Mouse (Mus musculus): ENCODE measurements around the gene Zbtb48. TPM values are rescaled to one million over a fixed set of nuclear protein-coding genes. Genes with fewer than 3 reads are reported as not detected.
A peak's percentile ranks its signal among the peaks of the same experiment; 100 is the strongest.

The Zbtb48 gene
- total and polyA plus RNA-seq, 3 experiments, result 12.1 to 21.4 TPM; not detected in 1

GRCm38 (mm10) chr4:152002063-152002462 is 25.4 kb downstream of the Zbtb48 start:
- no peak for DNase-seq (ENCODE audit: low read depth, low spot score)
- H3K36me3 ChIP-seq (ENCODE audit: control insufficient read depth in 1 of 2, insufficient read depth in 2 of 2, low read length in 2 of 2), result peaks cover 0 to 14% of the 10 kb centered on the region in 2 experiments; a peak in 2 of 4 replicates
- peaks cover 5 to 19% of the 10 kb centered on the region in 2 experiments for H3K4me1 ChIP-seq (ENCODE audit: control insufficient read depth in 1 of 2, insufficient read depth in 2 of 2, low read length in 2 of 2)
- H3K9ac ChIP-seq (ENCODE audit: control insufficient read depth, low read depth, low read length, poor library complexity, severe bottlenecking), result no peak overlapping the region
- no peaks in the 10 kb centered on the region for H3K27me3 ChIP-seq (ENCODE audit: control insufficient read depth in 1 of 2, insufficient read depth in 2 of 2, low read length in 2 of 2)
- TF ChIP-seq MAZ (IDR thresholded peaks at IDR 0.05; ENCODE audit: low read depth, low read length) (no peak), HCFC1 (IDR thresholded peaks at IDR 0.05; ENCODE audit: low read depth, low read length) (no peak), SIN3A (IDR thresholded peaks at IDR 0.05; ENCODE audit: low read length) (no peak), CHD2 (IDR thresholded peaks at IDR 0.05; ENCODE audit: low read length) (no peak), GATA1 (IDR thresholded peaks at IDR 0.05; ENCODE audit: low read depth, low read length) (no peak), MYC (IDR thresholded peaks at IDR 0.05; ENCODE audit: low read depth, low read length) (no peak), ETS1 (IDR thresholded peaks at IDR 0.05; ENCODE audit: low read depth, low read length) (no peak), POLR2AphosphoS2 (IDR thresholded peaks at IDR 0.05; ENCODE audit: low read length) (no peak), MEF2A (IDR thresholded peaks at IDR 0.05; ENCODE audit: extremely low read depth, insufficient replicate concordance, low read depth, low read length, poor library complexity, severe bottlenecking) (no peak), TCF12 (IDR thresholded peaks at IDR 0.05; ENCODE audit: low read depth, low read length) (no peak), EP300 (IDR thresholded peaks at IDR 0.05; ENCODE audit: low read depth in 1 of 2, low read length in 2 of 2) (no peak), MAFK (IDR thresholded peaks at IDR 0.05; ENCODE audit: borderline replicate concordance, low read depth, low read length) (no peak), POLR2AphosphoS5 (IDR thresholded peaks at IDR 0.05; ENCODE audit: borderline replicate concordance, low read depth, low read length) (no peak), ZC3H11A (IDR thresholded peaks at IDR 0.05; ENCODE audit: low read depth, low read length) (no peak), E2F4 (IDR thresholded peaks at IDR 0.05; ENCODE audit: borderline replicate concordance, low read depth, low read length) (no peak), TBP (IDR thresholded peaks at IDR 0.05; ENCODE audit: low read depth, low read length) (no peak), GABPA (IDR thresholded peaks at IDR 0.05; ENCODE audit: low read depth, low read length) (no peak), RAD21 (IDR thresholded peaks at IDR 0.05; ENCODE audit: low read depth, low read length) (no peak), KAT2A (conservative IDR thresholded peaks at IDR 0.05; ENCODE audit: low read depth, low read length) (no peak), ELF1 (IDR thresholded peaks at IDR 0.05; ENCODE audit: low read depth, low read length) (no peak)
- H3K27ac ChIP-seq (ENCODE audit: control insufficient read depth, low read depth, low read length), result no peak overlapping the region
- no peaks in the 10 kb centered on the region for H3K9me3 ChIP-seq (replicated peaks; ENCODE audit: insufficient read depth, low read length)
- H3K4me3 ChIP-seq (ENCODE audit: control insufficient read depth in 1 of 2, insufficient read depth in 1 of 2, low read depth in 2 of 2, low read length in 2 of 2), result no peak overlapping the region
- no peaks in the 10 kb centered on the region for H3K79me2 ChIP-seq (ENCODE audit: control insufficient read depth, insufficient read depth, low read length, poor library complexity)

GRCm38 (mm10) chr4:152001335-152001734 is 26.1 kb downstream of the Zbtb48 start:
- no peak overlapping the region for H3K4me3 ChIP-seq (ENCODE audit: control insufficient read depth in 1 of 2, insufficient read depth in 1 of 2, low read depth in 2 of 2, low read length in 2 of 2)
- peaks cover 3% of the 10 kb centered on the region; the same call in 1 of the 2 replicates for H3K79me2 ChIP-seq (ENCODE audit: control insufficient read depth, insufficient read depth, low read length, poor library complexity)
- TF ChIP-seq NELFE (IDR thresholded peaks at IDR 0.05; ENCODE audit: low read depth, low read length) (no peak), ZC3H11A (IDR thresholded peaks at IDR 0.05; ENCODE audit: low read depth, low read length) (peak; percentile 20; the same call in 1 of the 2 replicates), SMC3 (IDR thresholded peaks at IDR 0.05; ENCODE audit: low read depth, low read length) (peak; percentile 45), HCFC1 (IDR thresholded peaks at IDR 0.05; ENCODE audit: low read depth, low read length) (no peak), RAD21 (IDR thresholded peaks at IDR 0.05; ENCODE audit: low read depth, low read length) (peak; percentile 2), CTCF (IDR thresholded peaks at IDR 0.05 in 2 of 3, conservative IDR thresholded peaks at IDR 0.05 in 1 of 3; ENCODE audit: control insufficient read depth in 1 of 3, insufficient read depth in 1 of 3, low read depth in 2 of 3, low read length in 3 of 3, poor library complexity in 1 of 3, severe bottlenecking in 1 of 3) (peak in 1 of 3 experiments; percentile 41; a peak in 2 of 6 replicates), MYC (IDR thresholded peaks at IDR 0.05; ENCODE audit: low read depth, low read length) (peak; percentile 71; the same call in 1 of the 2 replicates)
- H3K4me1 ChIP-seq (ENCODE audit: control insufficient read depth in 1 of 2, insufficient read depth in 2 of 2, low read length in 2 of 2), result peaks cover 5 to 21% of the 10 kb centered on the region in 2 experiments
- peaks cover 0 to 16% of the 10 kb centered on the region in 2 experiments; a peak in 2 of 4 replicates for H3K36me3 ChIP-seq (ENCODE audit: control insufficient read depth in 1 of 2, insufficient read depth in 2 of 2, low read length in 2 of 2)
- peak; percentile 39 for DNase-seq (ENCODE audit: low read depth, low spot score)
- no peaks in the 10 kb centered on the region for H3K27me3 ChIP-seq (ENCODE audit: control insufficient read depth in 1 of 2, insufficient read depth in 2 of 2, low read length in 2 of 2)
- H3K9me3 ChIP-seq (replicated peaks; ENCODE audit: insufficient read depth, low read length), result no peaks in the 10 kb centered on the region
- H3K27ac ChIP-seq (ENCODE audit: control insufficient read depth, low read depth, low read length), result no peak overlapping the region
- H3K9ac ChIP-seq (ENCODE audit: control insufficient read depth, low read depth, low read length, poor library complexity, severe bottlenecking), result no peak overlapping the region
